Mouse (Mus musculus) heart, embryonic 15.5 days (tissue): ENCODE measurements around the gene Arnt2. TPM values are rescaled to one million over a fixed set of nuclear protein-coding genes. Genes with fewer than 3 reads are reported as not detected.

ENCODE experiments used
- ATAC-seq: fragments of 200-750 bp; cut with Nextera tagmentation; replicated peaks from 2 replicates; pipeline ENCODE4 v1.8.0; 2017; ENCODE audit warnings: low read depth, moderate TSS enrichment; ENCODE audit not compliant: insufficient number of reproducible peaks, insufficient read depth, low FRiP score
- H3K27ac ChIP-seq: fragments of 300-500 bp; sonication (generic); 2 replicates; pipeline ENCODE4 v1.5.1; 2015; ENCODE audit warnings: mild to moderate bottlenecking, inconsistent platforms
- H3K27me3 ChIP-seq: fragments of 300-500 bp; sonication (generic); 2 replicates; pipeline ENCODE4 v1.6.1; 2015; ENCODE audit warnings: inconsistent platforms
- H3K36me3 ChIP-seq: fragments of 300-500 bp; sonication (generic); 2 replicates; pipeline ENCODE4 v1.6.1; 2015; ENCODE audit warnings: mild to moderate bottlenecking, inconsistent platforms
- H3K4me1 ChIP-seq: fragments of 300-500 bp; sonication (generic); replicated peaks from 2 replicates; pipeline ENCODE4 v1.6.1; 2015; ENCODE audit warnings: inconsistent platforms
- H3K4me2 ChIP-seq: fragments of 300-500 bp; sonication (generic); 2 replicates; pipeline ENCODE4 v1.6.1; 2015; ENCODE audit warnings: inconsistent platforms, mild to moderate bottlenecking, moderate library complexity
- H3K4me3 ChIP-seq: fragments of 300-500 bp; sonication (generic); 2 replicates; pipeline ENCODE4 v1.5.1; 2015; ENCODE audit warnings: mild to moderate bottlenecking, inconsistent platforms
- H3K9ac ChIP-seq: fragments of 300-500 bp; sonication (generic); 2 replicates; pipeline ENCODE4 v1.6.1; 2015; ENCODE audit warnings: mild to moderate bottlenecking, inconsistent platforms
- H3K9me3 ChIP-seq: fragments of 300-500 bp; sonication (generic); replicated peaks from 2 replicates; pipeline ENCODE4 v1.6.1; 2016; ENCODE audit warnings: inconsistent platforms
- WGBS: fragments of 180-500 bp; shearing (Covaris S2); methylation state at CpG from one replicate; pipeline ENCODE4 v1.1.7; 2015; ENCODE audit warnings: mixed read lengths; 5-methylcytosine and 5-hydroxymethylcytosine counted together
- polyA plus RNA-seq: library from polyadenylated mRNA; unstranded; fragments of >200 nt; fragmentation: Nextera tagmentation; extraction: Ambion mirVana; gene quantifications from 2 replicates; pipeline ENCODE4 v1.2.1, GENCODE M21; 2015

The Arnt2 gene
- polyA plus RNA-seq, 1 experiment from 2014 or later = 1.5 TPM

DNA sequence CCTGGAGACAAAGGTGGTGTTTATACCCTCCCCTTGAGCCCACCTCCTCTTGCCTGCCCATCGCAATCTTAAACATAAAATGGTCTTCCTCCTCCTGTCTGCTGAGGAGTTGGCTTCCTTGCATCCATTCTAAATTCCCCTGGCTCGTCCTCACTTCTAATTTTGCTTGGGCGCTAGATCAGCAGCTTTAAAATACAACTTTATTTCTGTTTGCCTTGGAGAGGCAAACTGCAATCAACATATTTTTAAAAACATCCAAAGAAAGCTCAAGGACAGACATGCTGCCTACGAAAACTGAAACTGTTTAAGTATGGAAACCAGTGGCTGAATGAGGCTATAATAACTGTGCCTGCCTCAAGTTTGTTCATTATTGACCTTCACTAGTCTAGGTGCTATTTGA, 127.7 kb downstream of the Arnt2 start:
- H3K9me3 ChIP-seq = no peaks in the 10 kb centered on the region
- no peak for ATAC-seq
- no peak overlapping the region for H3K4me3 ChIP-seq
- H3K4me2 ChIP-seq = no peak overlapping the region
- whole genome bisulfite sequencing = 72% methylated on average over 4 of the region's 4 CpGs
- no peak overlapping the region for H3K27ac ChIP-seq
- no peaks in the 10 kb centered on the region for H3K36me3 ChIP-seq
- H3K9ac ChIP-seq = no peak overlapping the region
- H3K27me3 ChIP-seq = no peaks in the 10 kb centered on the region
- no peaks in the 10 kb centered on the region for H3K4me1 ChIP-seq

DNA sequence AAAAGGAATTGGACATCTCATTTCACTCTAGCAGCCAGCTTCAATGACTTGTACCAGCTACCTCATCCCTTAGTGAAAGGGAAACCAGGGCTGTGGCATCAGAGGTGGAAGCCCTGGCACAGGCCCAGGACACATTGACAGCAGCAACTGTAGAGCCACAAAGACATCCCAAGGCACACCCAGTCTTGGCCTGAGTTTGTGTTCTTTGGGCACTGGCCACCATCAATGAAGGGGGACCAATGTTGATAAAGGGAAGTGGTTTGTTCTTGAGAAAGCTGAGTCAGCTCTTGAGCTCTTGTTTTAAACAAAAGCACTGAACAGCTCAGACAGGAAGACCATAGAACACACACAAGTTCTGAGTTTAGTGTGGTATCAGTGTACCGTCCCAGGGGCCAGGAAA, 130.7 kb downstream of the Arnt2 start:
- peak; percentile 68 for ATAC-seq

DNA sequence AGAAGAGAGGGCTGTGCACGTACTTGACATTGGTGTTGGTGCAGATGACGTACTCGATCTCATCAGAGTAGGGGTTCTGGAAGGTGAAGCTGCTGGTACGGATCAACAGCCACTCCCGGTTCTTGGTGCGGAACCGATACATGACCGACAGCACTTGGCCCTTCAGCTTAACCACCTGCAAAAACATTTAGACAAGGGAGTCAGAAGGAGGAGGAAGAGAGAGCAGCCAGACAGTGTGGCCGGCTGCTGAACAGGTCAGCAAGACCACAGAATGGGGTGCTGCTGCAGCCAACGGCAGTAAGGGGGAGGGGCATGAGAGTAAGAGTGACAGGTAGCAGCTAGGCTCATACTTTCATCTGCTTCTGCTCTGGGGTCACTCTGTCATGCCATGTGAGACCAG, 134.7 kb downstream of the Arnt2 start:
- no peaks in the 10 kb centered on the region for H3K36me3 ChIP-seq
- H3K4me3 ChIP-seq = no peak overlapping the region
- ATAC-seq = no peak
- H3K4me2 ChIP-seq = no peak overlapping the region
- no peak overlapping the region for H3K27ac ChIP-seq
- no peaks in the 10 kb centered on the region for H3K9me3 ChIP-seq
- H3K9ac ChIP-seq = no peak overlapping the region
- WGBS = 74% methylated on average over 10 of the region's 10 CpGs
- H3K4me1 ChIP-seq = peaks cover 2% of the 10 kb centered on the region; the same call in 1 of the 2 replicates
- no peaks in the 10 kb centered on the region for H3K27me3 ChIP-seq

More for the DNA sequence above, 130.7 kb downstream of the Arnt2 start:
- H3K4me3 ChIP-seq = no peak overlapping the region
- no peaks in the 10 kb centered on the region for H3K27me3 ChIP-seq
- no peak overlapping the region for H3K9ac ChIP-seq
- H3K4me2 ChIP-seq = no peak overlapping the region
- no peaks in the 10 kb centered on the region for H3K9me3 ChIP-seq
- 63% methylated on average over 1 of the region's 1 CpGs for WGBS
- H3K27ac ChIP-seq = 0 out of 2 replicates have a peak overlapping the region, but pooled peaks have one; percentile 17
- no peaks in the 10 kb centered on the region for H3K36me3 ChIP-seq
- no peaks in the 10 kb centered on the region for H3K4me1 ChIP-seq

DNA sequence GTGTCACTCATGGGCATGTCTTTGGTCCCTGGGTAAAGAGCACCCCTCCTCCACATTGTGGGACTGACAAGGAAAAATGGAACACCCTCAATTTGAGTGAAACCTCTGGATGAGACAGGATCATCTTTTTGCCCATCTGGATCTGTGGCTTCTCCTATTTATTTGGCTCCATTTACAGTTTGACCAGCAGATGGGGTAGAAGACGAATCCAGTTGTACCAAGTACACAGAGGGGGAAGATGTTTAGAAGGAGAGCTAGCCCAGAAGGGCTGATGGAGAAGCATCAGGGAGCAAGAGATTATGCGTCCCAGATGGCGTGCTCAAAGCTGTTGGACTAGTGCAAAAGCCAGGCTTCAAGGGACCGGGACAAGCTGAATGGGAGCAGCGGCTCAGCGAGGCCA, 136.0 kb downstream of the Arnt2 start:
- 74% methylated on average over 6 of the region's 6 CpGs for WGBS
- H3K27me3 ChIP-seq = no peaks in the 10 kb centered on the region
- H3K4me3 ChIP-seq = no peak overlapping the region
- H3K9me3 ChIP-seq = no peaks in the 10 kb centered on the region
- no peak for ATAC-seq
- no peak overlapping the region for H3K27ac ChIP-seq
- no peak overlapping the region for H3K4me2 ChIP-seq
- peaks cover 2% of the 10 kb centered on the region; the same call in 1 of the 2 replicates for H3K4me1 ChIP-seq
- H3K36me3 ChIP-seq = no peaks in the 10 kb centered on the region
- no peak overlapping the region for H3K9ac ChIP-seq

- no peaks in the 10 kb centered on the region for H3K9me3 ChIP-seq
- no peak overlapping the region for H3K4me3 ChIP-seq
- no peak overlapping the region for H3K27ac ChIP-seq
- H3K36me3 ChIP-seq = no peaks in the 10 kb centered on the region
- H3K9ac ChIP-seq = no peak overlapping the region
- ATAC-seq = peak; percentile 81
- no peak overlapping the region for H3K4me2 ChIP-seq
- H3K4me1 ChIP-seq = peaks cover 2% of the 10 kb centered on the region; the same call in 1 of the 2 replicates
- WGBS = 21% methylated on average over 7 of the region's 7 CpGs
- H3K27me3 ChIP-seq = no peaks in the 10 kb centered on the region
Measured at GRCm38 (mm10) chr7:84272206-84272818, 137.7 kb downstream of the Arnt2 start.

DNA sequence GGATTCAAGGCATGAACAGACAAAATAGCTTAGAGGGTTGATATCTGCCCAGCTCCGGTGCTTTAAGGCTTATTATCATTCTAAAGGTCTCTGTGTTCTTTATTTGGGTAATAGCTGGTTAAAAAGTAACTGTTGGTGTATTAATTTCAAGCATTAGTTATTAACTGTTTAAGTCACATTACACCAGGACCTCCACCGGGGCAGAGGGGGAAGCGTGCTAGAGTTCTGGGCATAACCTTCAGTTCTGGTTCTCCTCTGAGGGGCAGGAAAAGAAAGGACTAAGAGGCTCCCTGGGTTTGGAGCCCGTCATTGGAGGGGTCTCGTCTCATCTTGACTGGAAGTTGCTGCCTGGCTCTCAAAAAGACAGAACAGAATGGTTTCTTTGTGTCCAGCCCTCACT, 138.5 kb downstream of the Arnt2 start:
- peaks cover 2% of the 10 kb centered on the region; the same call in 1 of the 2 replicates for H3K4me1 ChIP-seq
- H3K36me3 ChIP-seq = no peaks in the 10 kb centered on the region
- 88% methylated on average over 5 of the region's 5 CpGs for WGBS
- H3K9ac ChIP-seq = no peak overlapping the region
- no peaks in the 10 kb centered on the region for H3K27me3 ChIP-seq
- no peak overlapping the region for H3K27ac ChIP-seq
- no peaks in the 10 kb centered on the region for H3K9me3 ChIP-seq
- H3K4me3 ChIP-seq = no peak overlapping the region
- no peak overlapping the region for H3K4me2 ChIP-seq
- ATAC-seq = no peak

- Histone ChIP-seq H3K27ac (no peak overlapping the region), H3K36me3 (no peaks in the 10 kb centered on the region), H3K4me2 (no peak overlapping the region), H3K9ac (no peak overlapping the region), H3K4me1 (no peaks in the 10 kb centered on the region), H3K4me3 (no peak overlapping the region), H3K27me3 (no peaks in the 10 kb centered on the region), H3K9me3 (no peaks in the 10 kb centered on the region)
- ATAC-seq = no peak
- 89% methylated on average over 4 of the region's 4 CpGs for WGBS
Measured at GRCm38 (mm10) chr7:84263466-84263865, 146.5 kb downstream of the Arnt2 start.

DNA sequence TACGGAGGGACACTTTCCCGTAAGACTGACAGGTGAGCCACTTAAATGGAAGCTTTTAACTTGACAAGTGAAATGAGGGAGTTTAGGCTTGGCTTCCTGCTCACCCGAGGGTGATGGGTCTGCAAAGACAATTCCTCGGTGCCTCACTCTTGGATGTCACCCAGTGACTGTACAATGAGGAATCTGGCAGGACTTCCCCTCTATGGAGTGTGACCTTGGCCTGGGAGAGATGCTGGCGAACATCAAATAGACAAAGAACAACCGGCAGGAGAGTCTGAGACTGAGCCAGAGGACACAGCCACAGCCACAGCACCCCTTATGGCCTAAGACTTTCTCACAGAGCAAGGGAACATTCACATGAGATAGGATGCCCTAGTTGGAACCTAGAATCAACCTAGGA, 148.6 kb downstream of the Arnt2 start:
- 0 out of 2 replicates have a peak, but pooled peaks have one; percentile 35 for ATAC-seq
- no peaks in the 10 kb centered on the region for H3K36me3 ChIP-seq
- no peaks in the 10 kb centered on the region for H3K4me1 ChIP-seq
- H3K9ac ChIP-seq = no peak overlapping the region
- no peaks in the 10 kb centered on the region for H3K9me3 ChIP-seq
- H3K27me3 ChIP-seq = no peaks in the 10 kb centered on the region
- WGBS = 46% methylated on average over 6 of the region's 6 CpGs
- H3K27ac ChIP-seq = no peak overlapping the region
- no peak overlapping the region for H3K4me3 ChIP-seq
- H3K4me2 ChIP-seq = no peak overlapping the region

DNA sequence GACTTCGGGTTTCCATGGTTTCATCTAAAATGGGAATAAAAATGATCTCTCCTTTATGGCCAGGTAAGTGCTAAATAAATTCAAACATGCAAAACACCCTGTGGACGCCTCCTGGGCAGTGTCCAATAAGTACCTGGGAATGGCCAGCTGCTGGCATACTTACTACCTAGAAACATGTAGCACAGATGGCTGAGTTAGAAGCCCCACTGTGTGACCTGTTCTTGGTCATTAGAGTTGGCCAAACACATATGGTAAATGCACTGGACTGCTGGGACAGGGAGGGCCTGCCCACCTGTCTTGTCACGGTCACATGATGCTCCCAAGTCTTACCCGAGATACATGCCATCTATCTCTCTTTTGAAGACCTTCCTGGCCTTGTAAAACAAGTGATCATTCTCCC, 149.6 kb downstream of the Arnt2 start:
- H3K27me3 ChIP-seq = no peaks in the 10 kb centered on the region
- ATAC-seq = no peak

GRCm38 (mm10) chr7:84259309-84259985, 150.5 kb downstream of the Arnt2 start:
- H3K27me3 ChIP-seq = no peaks in the 10 kb centered on the region
- H3K9ac ChIP-seq = no peak overlapping the region
- no peak overlapping the region for H3K4me3 ChIP-seq
- no peak overlapping the region for H3K27ac ChIP-seq
- H3K4me2 ChIP-seq = no peak overlapping the region
- no peaks in the 10 kb centered on the region for H3K4me1 ChIP-seq
- no peak for ATAC-seq
- no peaks in the 10 kb centered on the region for H3K9me3 ChIP-seq
- H3K36me3 ChIP-seq = no peaks in the 10 kb centered on the region
- WGBS = 70% methylated on average over 4 of the region's 4 CpGs

More for the DNA sequence above, 149.6 kb downstream of the Arnt2 start:
- WGBS = 90% methylated on average over 4 of the region's 4 CpGs
- H3K4me3 ChIP-seq = no peak overlapping the region
- H3K9me3 ChIP-seq = no peaks in the 10 kb centered on the region
- H3K27ac ChIP-seq = no peak overlapping the region
- no peaks in the 10 kb centered on the region for H3K36me3 ChIP-seq
- H3K9ac ChIP-seq = no peak overlapping the region
- H3K4me1 ChIP-seq = no peaks in the 10 kb centered on the region
- no peak overlapping the region for H3K4me2 ChIP-seq

DNA sequence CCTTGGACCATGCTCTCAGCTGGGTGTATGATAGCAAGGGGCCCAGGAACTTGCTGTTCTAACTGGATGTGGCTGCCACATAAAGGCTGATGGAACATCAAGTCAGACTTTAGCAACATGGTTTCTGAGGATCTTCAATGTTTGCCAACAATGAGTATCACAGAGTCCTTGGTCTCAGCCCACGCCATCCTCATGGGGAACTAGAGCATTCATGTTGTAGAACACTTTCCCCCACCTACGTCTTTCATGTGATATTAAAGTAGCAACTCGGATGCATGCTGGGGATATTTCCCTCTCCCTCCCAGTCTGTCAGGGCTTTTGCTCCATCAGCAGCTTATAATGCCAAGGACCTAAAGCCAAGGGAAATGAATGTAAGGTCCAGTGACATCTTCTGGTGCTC, 153.3 kb downstream of the Arnt2 start:
- WGBS = 82% methylated on average over 3 of the region's 3 CpGs
- Histone ChIP-seq H3K4me3 (no peak overlapping the region), H3K4me1 (no peaks in the 10 kb centered on the region), H3K36me3 (no peaks in the 10 kb centered on the region), H3K9ac (no peak overlapping the region), H3K27ac (no peak overlapping the region), H3K27me3 (no peaks in the 10 kb centered on the region), H3K9me3 (no peaks in the 10 kb centered on the region), H3K4me2 (no peak overlapping the region)
- no peak for ATAC-seq

DNA sequence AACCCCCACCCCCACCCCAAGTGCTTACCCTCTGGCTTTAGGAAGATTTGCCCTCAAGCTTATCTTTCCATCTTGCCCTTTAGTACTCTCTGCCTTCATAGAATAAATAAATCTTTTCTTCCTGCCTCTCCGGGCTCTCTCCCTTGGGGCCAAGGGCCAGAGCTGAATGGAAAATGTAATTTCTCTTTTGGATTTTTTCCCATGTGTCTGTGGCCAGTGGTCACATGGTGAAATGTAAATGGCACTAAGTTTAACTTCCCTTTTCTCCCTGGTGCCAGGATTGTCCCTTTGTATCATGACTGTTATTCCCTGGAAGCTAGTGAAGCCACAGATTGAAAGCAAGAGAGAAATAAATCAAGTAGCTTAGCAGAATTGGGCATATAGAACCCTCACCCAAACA, 153.7 kb downstream of the Arnt2 start:
- no peaks in the 10 kb centered on the region for H3K4me1 ChIP-seq
- no peak overlapping the region for H3K27ac ChIP-seq
- 60% methylated on average over 1 of the region's 1 CpGs for WGBS
- no peak overlapping the region for H3K9ac ChIP-seq
- no peak overlapping the region for H3K4me2 ChIP-seq
- H3K9me3 ChIP-seq = no peaks in the 10 kb centered on the region
- no peak for ATAC-seq
- H3K4me3 ChIP-seq = no peak overlapping the region
- H3K27me3 ChIP-seq = no peaks in the 10 kb centered on the region
- H3K36me3 ChIP-seq = no peaks in the 10 kb centered on the region
